Mouse (Mus musculus) neural tube, embryonic 10.5 days (tissue): ENCODE measurements around the gene Nfatc3.
A peak's percentile ranks its signal among the peaks of the same experiment; 100 is the strongest.

Source experiments
- DNase-seq: peaks from one replicate; pipeline ENCODE4 v3.0.0-alpha.2; 2017; ENCODE audit warnings: low spot score; ENCODE audit errors: extremely low spot score

Nfatc3 gene

GRCm38 (mm10) chr8:106126055-106126454 lies 67.4 kb downstream of the Nfatc3 start:
- no peak for DNase-seq

- no peak for DNase-seq
Measured at GRCm38 (mm10) chr8:106127054-106127453, 68.4 kb downstream of the Nfatc3 start.

- no peak for DNase-seq
Measured at GRCm38 (mm10) chr8:106127882-106128410, 69.3 kb downstream of the Nfatc3 start.

- DNase-seq: no peak
Measured at GRCm38 (mm10) chr8:106129232-106129930, 70.7 kb downstream of the Nfatc3 start.

- DNase-seq: no peak
Measured at GRCm38 (mm10) chr8:106129997-106130396, 71.4 kb downstream of the Nfatc3 start.

- DNase-seq: no peak
Measured at GRCm38 (mm10) chr8:106130505-106130904, 71.9 kb downstream of the Nfatc3 start.

- no peak for DNase-seq
Measured at GRCm38 (mm10) chr8:106131021-106131420, 72.4 kb downstream of the Nfatc3 start.

GRCm38 (mm10) chr8:106131488-106132222 lies 73.0 kb downstream of the Nfatc3 start:
- no peak for DNase-seq

GRCm38 (mm10) chr8:106132356-106132755 lies 73.7 kb downstream of the Nfatc3 start:
- DNase-seq: no peak

GRCm38 (mm10) chr8:106133526-106133925 lies 74.9 kb downstream of the Nfatc3 start:
- DNase-seq: no peak

- DNase-seq: no peak
Measured at GRCm38 (mm10) chr8:106133946-106134345, 75.3 kb downstream of the Nfatc3 start.

GRCm38 (mm10) chr8:106134751-106135571 lies 76.3 kb downstream of the Nfatc3 start:
- DNase-seq: no peak

- DNase-seq: no peak
Measured at GRCm38 (mm10) chr8:106135672-106136071, 77.0 kb downstream of the Nfatc3 start.

- DNase-seq: peak; percentile 55
Measured at GRCm38 (mm10) chr8:106136156-106137130, 77.8 kb downstream of the Nfatc3 start, which contains the start of gene Esrp2. Gene Esrp2 (minus strand): TSS chr8:106136974.

GRCm38 (mm10) chr8:106137218-106137905 lies 78.7 kb downstream of the Nfatc3 start:
- DNase-seq: no peak

- peak; percentile 69 for DNase-seq
Measured at GRCm38 (mm10) chr8:106137906-106138477, 79.4 kb downstream of the Nfatc3 start.

GRCm38 (mm10) chr8:106138616-106139015 lies 80.0 kb downstream of the Nfatc3 start:
- DNase-seq: no peak

- no peak for DNase-seq
Measured at GRCm38 (mm10) chr8:106140191-106140590, 81.6 kb downstream of the Nfatc3 start.

- DNase-seq: peak; percentile 88
Measured at GRCm38 (mm10) chr8:106140769-106141168, 82.1 kb downstream of the Nfatc3 start.
